Mouse (Mus musculus): ENCODE data around the gene Pknox1.

- TF ChIP-seq POLR2A (IDR thresholded peaks at IDR 0.05; ENCODE audit: insufficient read length, low read depth) (no peak), TCF12 (IDR thresholded peaks at IDR 0.05; ENCODE audit: insufficient read depth, poor library complexity, severe bottlenecking) (no peak), USF1 (IDR thresholded peaks at IDR 0.05; ENCODE audit: low read depth) (no peak), MYOD1 (IDR thresholded peaks at IDR 0.05; ENCODE audit: control insufficient read depth in 1 of 3, insufficient read length in 2 of 3, low read depth in 2 of 3) (no peak), CEBPB (IDR thresholded peaks at IDR 0.05; ENCODE audit: insufficient read depth, poor library complexity, severe bottlenecking) (no peak)
Observed at GRCm38 (mm10) chr17:31571689-31572088, 7.2 kb downstream of the Pknox1 start.

Measured in myocyte (in vitro differentiated cells).